Mouse (Mus musculus) liver, embryonic 14.5 days (tissue): ENCODE measurements around the gene Ank2. TPM values are rescaled to one million over a fixed set of nuclear protein-coding genes. Genes with fewer than 3 reads are reported as not detected.

Experiments used
- ATAC-seq: fragments of 200-750 bp; cut with Nextera tagmentation; 2 replicates; pipeline ENCODE4 v1.8.0; 2017; ENCODE audit warnings: moderate number of reproducible peaks, mild to moderate bottlenecking, moderate library complexity; ENCODE audit not compliant: insufficient read depth
- DNase-seq, 3 experiments: peaks; one replicate each; pipeline ENCODE4 v3.0.0-alpha.2; 2012 to 2013; ENCODE audit warnings: low read depth in 3 of 3, low spot score in 3 of 3
- H3K27ac ChIP-seq: fragments of 300-500 bp; sonication (generic); 2 replicates; pipeline ENCODE4 v1.5.1; 2014; ENCODE audit warnings: moderate library complexity, mild to moderate bottlenecking, control low read depth, inconsistent platforms
- H3K27me3 ChIP-seq: fragments of 300-500 bp; sonication (generic); 2 replicates; pipeline ENCODE4 v1.6.1; 2014; ENCODE audit warnings: mild to moderate bottlenecking, low read length, moderate library complexity; ENCODE audit not compliant: control insufficient read depth, insufficient read depth
- H3K36me3 ChIP-seq: fragments of 300-500 bp; sonication (generic); replicated peaks from 2 replicates; pipeline ENCODE4 v1.6.1; 2014; ENCODE audit warnings: low read depth; ENCODE audit not compliant: control insufficient read depth, insufficient read depth
- H3K4me1 ChIP-seq, 2 experiments: fragments of 200-500 bp in 1 of 2; fragments of 300-500 bp in 1 of 2; sonication (generic) in 1 of 2; replicated peaks; 2 replicates each; pipeline ENCODE4 v1.6.1; 2012 to 2014; ENCODE audit warnings: antibody characterized with exemption in 1 of 2, inconsistent platforms in 1 of 2, low read length in 1 of 2; ENCODE audit not compliant: control insufficient read depth in 2 of 2, insufficient read depth in 2 of 2
- H3K4me2 ChIP-seq: fragments of 300-500 bp; sonication (generic); 2 replicates; pipeline ENCODE4 v1.6.1; 2014; ENCODE audit warnings: low read depth, mild to moderate bottlenecking, control low read depth, moderate library complexity
- H3K4me3 ChIP-seq, 2 experiments: fragments of 200-500 bp in 1 of 2; fragments of 300-500 bp in 1 of 2; sonication (generic) in 1 of 2; 2 replicates each; pipeline ENCODE4 v1.5.1; 2012 to 2014; ENCODE audit warnings: low read depth in 2 of 2, low read length in 2 of 2, mild to moderate bottlenecking in 2 of 2, control low read depth in 1 of 2, inconsistent platforms in 1 of 2, moderate library complexity in 1 of 2; ENCODE audit not compliant: insufficient read depth in 1 of 2
- H3K9ac ChIP-seq: fragments of 300-500 bp; sonication (generic); replicated peaks from 2 replicates; pipeline ENCODE4 v1.6.1; 2014; ENCODE audit warnings: mild to moderate bottlenecking, control low read depth, moderate library complexity
- H3K9me3 ChIP-seq: fragments of 300-500 bp; sonication (generic); 2 replicates; pipeline ENCODE4 v1.6.1; 2016; ENCODE audit warnings: low read length, mixed read lengths; ENCODE audit not compliant: control insufficient read depth
- CTCF ChIP-seq: IDR thresholded peaks from 2 replicates; pipeline ENCODE4 v1.5.1; 2016; ENCODE audit warnings: antibody characterized with exemption, low read depth, control low read depth
- EP300 ChIP-seq: IDR thresholded peaks from 2 replicates; pipeline ENCODE4 v1.6.1; 2016; ENCODE audit warnings: antibody characterized with exemption, low read depth
- WGBS: fragments of 180-500 bp; shearing (Covaris S2); extraction: QIAGEN DNeasy Blood & Tissue Kit; methylation state at CpG from one replicate; pipeline ENCODE4 v1.1.7; 2014; ENCODE audit not compliant: insufficient replicate concordance; 5-methylcytosine and 5-hydroxymethylcytosine counted together
- polyA plus RNA-seq, 2 experiments: library from polyadenylated mRNA; depleted of rRNA in 1 of 2; stranded (reverse) in 1 of 2; unstranded in 1 of 2; fragments of >200 nt; fragmentation: Nextera tagmentation in 1 of 2; extraction: Ambion mirVana in 1 of 2; gene quantifications; 2 replicates each; pipeline versions ENCODE4 v1.2.1 to v1.2.3; 2012 to 2014

Gene Ank2
- polyA plus RNA-seq, 2 experiments: 4.8 to 5.2 TPM

GRCm38 (mm10) chr3:127019728-127020127, 479.4 kb downstream of the Ank2 start:
- no peak for DNase-seq
- no peak for ATAC-seq
- TF ChIP-seq CTCF (no peak), EP300 (no peak)
- WGBS: 39% methylated on average over 3 of the region's 3 CpGs
- Histone ChIP-seq H3K9ac (no peak overlapping the region), H3K27me3 (no peaks in the 10 kb centered on the region), H3K27ac (no peak overlapping the region), H3K4me3 (no peak overlapping the region), H3K4me1 (no peaks in the 10 kb centered on the region; a peak in 1 of 4 replicates), H3K36me3 (no peaks in the 10 kb centered on the region), H3K9me3 (no peaks in the 10 kb centered on the region), H3K4me2 (no peak overlapping the region)

- WGBS: 27% methylated on average over 6 of the region's 6 CpGs
- Histone ChIP-seq H3K4me2 (no peak overlapping the region), H3K9ac (no peak overlapping the region), H3K27ac (no peak overlapping the region), H3K9me3 (no peaks in the 10 kb centered on the region), H3K36me3 (no peaks in the 10 kb centered on the region), H3K4me1 (no peaks in the 10 kb centered on the region; a peak in 1 of 4 replicates), H3K4me3 (no peak overlapping the region), H3K27me3 (no peaks in the 10 kb centered on the region)
- no peak for TF ChIP-seq EP300
- TF ChIP-seq CTCF: no peak
- ATAC-seq (no peak), DNase-seq (no peak)
These were observed 480.0 kb downstream of the Ank2 start for GRCm38 (mm10) chr3:127019109-127019508.

GRCm38 (mm10) chr3:127017523-127017922, 481.6 kb downstream of the Ank2 start:
- H3K36me3 ChIP-seq: no peaks in the 10 kb centered on the region
- ATAC-seq (no peak), DNase-seq (no peak)
- no peaks in the 10 kb centered on the region; a peak in 1 of 4 replicates for H3K4me1 ChIP-seq
- no peak overlapping the region for H3K4me3 ChIP-seq
- H3K27me3 ChIP-seq: no peaks in the 10 kb centered on the region
- H3K9ac ChIP-seq: no peak overlapping the region
- H3K9me3 ChIP-seq: no peaks in the 10 kb centered on the region
- H3K27ac ChIP-seq: no peak overlapping the region
- no peak overlapping the region for H3K4me2 ChIP-seq
- WGBS: 73% methylated on average over 3 of the region's 3 CpGs
- no peak for TF ChIP-seq EP300
- TF ChIP-seq CTCF: no peak

- WGBS: 59% methylated on average over 6 of the region's 6 CpGs
- Histone ChIP-seq H3K9me3 (no peaks in the 10 kb centered on the region), H3K4me3 (no peak overlapping the region), H3K36me3 (no peaks in the 10 kb centered on the region), H3K27me3 (no peaks in the 10 kb centered on the region), H3K4me1 (no peaks in the 10 kb centered on the region; a peak in 1 of 4 replicates), H3K9ac (no peak overlapping the region), H3K4me2 (no peak overlapping the region), H3K27ac (no peak overlapping the region)
- no peak for DNase-seq
- TF ChIP-seq CTCF: no peak
- TF ChIP-seq EP300: no peak
- no peak for ATAC-seq
These were observed 483.6 kb downstream of the Ank2 start for GRCm38 (mm10) chr3:127015596-127015995.

- Histone ChIP-seq H3K27ac (no peak overlapping the region), H3K27me3 (no peaks in the 10 kb centered on the region), H3K36me3 (no peaks in the 10 kb centered on the region), H3K4me2 (no peak overlapping the region), H3K4me1 (no peaks in the 10 kb centered on the region; a peak in 1 of 4 replicates), H3K9me3 (no peaks in the 10 kb centered on the region), H3K9ac (no peak overlapping the region), H3K4me3 (no peak overlapping the region)
- DNase-seq (no peak), ATAC-seq (no peak)
- TF ChIP-seq EP300 (no peak), CTCF (no peak)
- 49% methylated on average over 6 of the region's 6 CpGs for WGBS
These were observed 484.0 kb downstream of the Ank2 start for GRCm38 (mm10) chr3:127015175-127015574.
